Mouse (Mus musculus): ENCODE data around the gene Sfxn1.

Gene Sfxn1

DNA sequence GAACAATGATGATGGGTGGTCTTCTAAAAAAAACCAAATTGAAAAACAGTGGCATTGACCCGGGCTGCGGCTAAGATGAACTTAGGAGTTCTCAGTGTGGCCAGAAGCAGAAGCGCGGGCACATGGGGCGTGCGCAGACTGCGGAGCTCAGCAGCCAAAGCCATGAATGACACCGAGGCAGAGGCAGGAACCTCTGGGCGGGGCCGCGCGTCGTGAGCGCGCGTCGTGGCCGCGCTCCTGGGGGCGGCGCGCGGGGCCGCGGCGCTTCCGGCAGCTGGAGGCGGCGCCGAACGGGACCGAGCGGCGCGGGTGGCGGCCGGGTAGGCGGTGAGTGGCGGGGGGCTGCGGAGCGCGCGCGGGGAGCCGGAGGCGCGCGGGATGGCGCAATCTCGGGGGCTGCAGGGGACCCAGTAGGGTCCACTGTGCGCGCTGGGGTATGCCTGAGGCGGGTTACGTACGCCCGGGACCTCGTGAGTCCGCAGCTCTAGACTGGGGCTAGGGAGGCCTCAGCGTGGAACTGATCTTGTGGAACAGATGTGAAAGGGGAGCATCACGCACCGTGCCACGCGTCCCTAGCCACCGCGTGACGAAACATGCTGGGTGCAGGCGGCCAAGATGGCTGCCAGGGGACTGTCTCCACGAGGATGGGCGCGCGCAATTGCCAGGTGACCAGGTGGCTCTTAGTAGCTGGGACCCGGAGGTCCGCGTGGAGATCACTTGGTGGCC, at the start of gene Sfxn1:
Sfxn1 (plus strand) TSS at position 264 of the 726 bp plus-strand sequence.
- ChIA-PET CTCF (interaction anchor here in 3 of 4 experiments (0.6 to 3.1 kb wide), 11 partner anchors 8 to 645 kb away, joined by 3 to 9 read pairs (median 5); no protein-coding TSS in a partner anchor), POLR2A (interaction anchor here in 3 of 4 experiments (0.6 to 2.2 kb wide), 31 partner anchors 8 to 1259 kb away, joined by 3 to 24 read pairs (median 4); partner anchors contain the start of genes Higd2a (in 1 of the 3) and Nop16 (in 1 of the 3))

DNA sequence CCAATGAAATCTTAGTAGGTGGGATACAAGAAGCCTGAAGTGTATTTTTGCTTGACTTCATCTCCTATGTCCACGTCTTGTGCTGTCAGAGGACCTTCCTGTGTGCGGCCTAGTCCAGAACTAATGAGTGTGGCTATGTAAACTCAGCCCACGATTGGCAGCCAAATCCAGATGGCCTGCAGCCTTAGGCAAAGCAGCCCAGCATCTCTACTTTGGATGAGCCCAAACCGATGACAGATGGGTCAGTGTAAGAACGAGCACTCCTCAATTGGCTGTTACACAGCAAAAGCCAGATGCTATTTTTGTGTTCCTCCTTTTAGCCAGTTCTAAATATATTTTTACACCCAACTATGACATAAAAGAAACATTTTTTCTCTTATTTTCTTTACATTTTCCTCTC, 48.4 kb upstream of the Sfxn1 start:
- ChIA-PET CTCF (no interaction called here), POLR2A (no interaction called here)

DNA sequence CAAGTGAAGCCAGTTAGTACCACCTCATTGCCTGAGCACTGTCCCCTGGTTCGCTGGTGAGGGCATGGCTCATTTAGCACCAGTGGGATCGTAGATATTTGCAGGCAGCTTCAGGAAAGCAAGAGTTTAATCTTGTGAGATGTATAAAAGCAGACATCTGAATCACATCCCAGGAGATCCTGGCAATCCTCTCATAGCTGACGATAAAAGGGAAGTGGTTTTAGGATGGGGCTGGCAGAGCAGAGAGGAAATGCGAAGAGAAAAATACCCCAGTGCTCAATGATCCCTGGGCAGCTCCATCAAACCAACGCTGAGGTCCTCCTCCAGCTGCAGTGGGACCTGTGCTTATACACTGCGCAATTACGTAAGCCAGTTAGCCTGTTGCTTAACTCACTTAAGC, 44.6 kb upstream of the Sfxn1 start:
- CTCF ChIA-PET = no interaction called here

DNA sequence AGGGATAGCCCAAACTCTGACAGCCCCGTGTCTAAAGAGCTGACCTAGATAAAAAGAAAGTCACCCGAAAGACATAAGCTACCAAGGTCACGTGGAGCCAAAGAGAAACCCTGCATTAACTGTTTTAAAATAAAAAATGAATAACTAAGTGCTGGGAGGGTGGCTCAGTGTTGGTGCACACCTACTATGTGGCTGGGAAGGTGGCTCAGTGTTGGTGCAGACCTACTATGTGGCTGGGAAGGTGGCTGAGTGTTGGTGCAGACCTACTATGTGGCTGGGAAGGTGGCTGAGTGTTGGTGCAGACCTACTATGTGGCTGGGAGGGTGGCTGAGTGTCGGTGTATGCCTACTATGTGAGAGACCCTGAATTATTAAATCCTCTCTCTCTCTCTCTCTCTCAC, 38.0 kb upstream of the Sfxn1 start:
- POLR2A ChIA-PET = no interaction called here
- CTCF ChIA-PET = no interaction called here

More for the DNA sequence above, 44.6 kb upstream of the Sfxn1 start:
- POLR2A ChIA-PET = no interaction called here

DNA sequence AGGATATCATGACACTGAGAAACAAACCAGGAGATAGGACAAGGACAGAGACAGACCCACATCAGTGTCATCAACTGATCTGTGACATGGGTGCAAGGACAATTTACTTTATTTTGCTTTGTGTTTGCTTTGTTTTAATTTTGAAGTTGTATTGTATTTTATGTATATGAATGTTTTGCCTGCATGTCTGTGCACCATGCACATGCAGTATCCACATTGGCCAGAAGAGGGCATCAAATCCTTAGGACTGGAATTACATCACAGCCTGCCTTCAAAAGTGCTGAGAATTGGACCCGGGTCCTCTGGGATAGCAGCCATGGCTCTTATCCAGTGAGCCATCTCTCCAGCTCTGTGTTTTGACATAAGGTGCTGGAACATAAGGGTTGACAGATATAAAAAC, 36.1 kb upstream of the Sfxn1 start:
- CTCF ChIA-PET = interaction anchor here in 3 of 4 experiments (0.7 to 1.0 kb wide), 3 partner anchors 36 to 337 kb away, joined by 3 to 6 read pairs (median 3); partner anchors contain the start of gene Sfxn1 (in 2 of the 3)
- POLR2A ChIA-PET = interaction anchor here in 1 of 4 experiments (0.9 kb wide), 1 partner anchor 14 kb away, joined by 3 read pairs; no protein-coding TSS in a partner anchor

DNA sequence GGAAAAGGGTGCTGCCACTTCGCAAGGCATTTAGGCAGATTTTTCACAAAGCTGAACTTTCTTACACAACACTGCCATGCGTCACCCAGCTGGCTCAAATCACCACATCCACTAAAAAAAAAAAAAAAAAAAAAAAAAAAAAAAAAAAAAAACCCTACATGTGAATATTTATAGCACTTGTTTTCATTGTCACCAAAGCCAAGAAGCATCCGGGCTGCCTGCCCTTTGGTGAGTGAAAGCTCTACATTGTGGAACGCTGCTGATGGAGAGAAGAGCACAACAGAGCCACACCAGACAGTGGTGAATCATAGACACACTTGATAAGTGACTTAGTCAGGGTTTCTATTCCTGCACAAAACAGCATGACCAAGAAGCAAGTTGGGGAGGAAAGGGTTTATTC, 33.7 kb upstream of the Sfxn1 start:
- CTCF ChIA-PET = interaction anchor here in 1 of 4 experiments (0.6 kb wide), 1 partner anchor 398 kb away, joined by 3 read pairs; no protein-coding TSS in a partner anchor
- POLR2A ChIA-PET = no interaction called here

DNA sequence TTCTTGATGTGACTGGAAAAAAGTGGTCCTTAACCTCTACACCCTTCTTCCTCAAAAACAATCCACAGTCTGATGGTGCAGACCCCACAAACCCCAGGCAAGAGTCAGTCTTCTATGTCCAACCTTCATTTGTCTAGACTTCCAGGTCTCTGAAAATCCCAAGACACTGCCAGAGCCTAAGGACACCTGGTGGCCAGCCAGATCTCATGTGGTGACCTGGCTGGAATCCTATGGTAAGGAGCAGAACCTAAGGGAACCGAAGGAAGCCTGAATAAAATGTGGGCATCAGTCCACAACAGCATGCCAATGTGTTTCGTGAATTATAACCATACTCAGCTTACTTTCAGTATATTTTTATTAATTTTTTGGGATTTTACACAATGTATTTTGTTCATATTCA, 31.4 kb upstream of the Sfxn1 start:
- ChIA-PET POLR2A (no interaction called here), CTCF (no interaction called here)

DNA sequence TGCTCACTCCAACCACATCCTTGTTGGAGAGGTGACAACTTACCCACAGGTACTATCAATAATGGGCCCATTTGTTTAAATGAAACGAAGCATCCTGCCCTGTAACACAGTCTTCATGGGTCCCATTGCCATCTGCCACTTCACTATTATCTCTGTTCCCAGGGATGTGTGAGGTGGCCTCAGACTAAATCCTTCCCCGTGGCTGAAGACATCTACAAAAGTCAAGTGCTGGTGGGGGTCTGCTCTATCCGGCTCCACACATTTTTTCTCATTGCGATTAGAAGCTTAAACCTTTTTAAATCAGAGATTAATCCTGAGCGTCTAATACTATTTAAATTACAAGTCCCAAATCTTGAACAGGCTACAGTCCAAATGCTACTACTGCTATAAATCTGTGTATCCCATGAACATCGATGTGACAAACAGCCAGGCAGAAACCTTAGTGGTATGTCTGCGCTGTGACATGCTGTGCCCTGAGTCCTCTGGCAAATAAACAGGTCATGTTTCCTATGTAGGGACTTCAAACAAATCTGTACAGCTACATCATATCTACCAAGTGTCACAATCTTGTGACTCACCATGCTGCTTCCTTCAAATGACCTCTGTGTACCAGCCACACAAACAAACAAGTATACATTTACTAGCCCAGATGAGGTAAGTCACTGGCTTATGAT, 22.9 kb upstream of the Sfxn1 start:
- CTCF ChIA-PET = no interaction called here
- POLR2A ChIA-PET = no interaction called here

DNA sequence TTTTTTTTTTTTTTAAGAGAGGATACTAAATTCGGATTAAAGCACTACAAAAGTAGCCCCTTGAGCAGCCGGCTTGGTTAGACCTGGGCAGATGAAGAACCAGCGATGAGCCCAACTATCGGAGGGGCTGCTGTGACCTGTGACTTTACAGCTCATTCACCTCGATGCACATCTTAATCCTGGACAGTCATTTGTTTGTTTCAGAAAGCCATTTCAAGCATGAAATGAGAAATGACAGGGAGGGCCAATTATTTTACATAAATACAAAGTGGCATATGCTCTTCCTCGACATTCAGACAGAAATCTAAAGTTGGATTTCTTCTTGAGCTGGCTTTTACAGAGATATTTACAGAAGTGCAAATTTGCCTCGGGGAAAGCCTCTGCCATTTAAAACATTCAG, 20.0 kb upstream of the Sfxn1 start:
- ChIA-PET CTCF (interaction anchor here in 3 of 4 experiments (0.5 to 1.4 kb wide), 5 partner anchors 11 to 430 kb away, joined by 3 to 6 read pairs (median 4); no protein-coding TSS in a partner anchor), POLR2A (interaction anchor here in 2 of 4 experiments (0.6 to 1.5 kb wide), 8 partner anchors 19 to 886 kb away, joined by 3 to 4 read pairs (median 3); no protein-coding TSS in a partner anchor)

DNA sequence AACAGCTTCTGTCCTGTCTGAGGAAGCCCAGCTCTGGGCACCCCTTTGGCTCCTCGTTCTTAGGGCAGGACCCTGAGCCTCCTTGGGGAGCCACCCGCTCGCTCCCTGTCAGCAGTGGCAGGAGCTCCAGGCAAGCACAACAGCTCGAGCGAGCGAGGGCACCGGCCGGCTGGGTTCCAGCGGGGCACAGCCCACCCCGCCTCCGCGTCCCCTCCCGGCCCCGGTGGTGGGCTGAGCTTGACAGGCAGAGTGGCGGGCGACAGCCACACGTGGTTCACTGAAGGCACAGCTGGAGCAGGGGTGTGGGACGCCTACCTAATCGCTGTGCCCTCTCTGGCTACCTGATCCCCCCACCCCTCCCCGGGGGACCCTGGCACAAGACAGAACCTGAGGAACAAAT, 16.7 kb upstream of the Sfxn1 start:
- ChIA-PET POLR2A (interaction anchor here in 2 of 4 experiments (1.0 to 1.3 kb wide), 4 partner anchors 17 to 156 kb away, joined by 3 to 6 read pairs (median 3); partner anchors contain the start of gene Sfxn1 (in 1 of the 2)), CTCF (interaction anchor here in 3 of 4 experiments (0.6 to 1.8 kb wide), 8 partner anchors 9 to 501 kb away, joined by 3 to 12 read pairs (median 5); no protein-coding TSS in a partner anchor)

DNA sequence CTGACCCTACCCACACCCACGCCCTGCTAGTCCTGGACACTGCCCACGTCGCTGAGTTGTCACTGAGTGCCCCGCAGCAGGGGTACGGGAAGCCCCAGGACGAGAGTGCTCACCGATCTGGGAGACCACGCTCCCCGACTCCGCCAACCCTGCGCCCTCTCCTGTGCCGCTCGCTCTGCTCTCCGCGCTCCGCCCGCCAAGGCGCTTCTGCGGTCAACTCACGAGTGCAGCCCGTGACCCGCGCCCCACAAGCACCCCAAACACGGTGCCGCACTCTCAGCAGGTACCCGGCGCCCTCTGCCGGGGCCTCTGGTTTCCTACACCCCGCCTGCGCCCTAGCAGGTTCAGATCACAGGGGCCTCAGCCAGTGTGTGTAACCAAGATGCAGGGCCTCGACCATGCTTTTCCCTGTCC, 16.2 kb upstream of the Sfxn1 start, which contains the start of gene Drd1:
Drd1 (minus strand) TSS at position 258 of the 414 bp plus-strand sequence.
- ChIA-PET POLR2A (interaction anchor here in 3 of 4 experiments (0.6 to 1.3 kb wide), 5 partner anchors 16 to 1633 kb away, joined by 3 to 6 read pairs (median 3); partner anchors contain the start of gene Sfxn1 (in 1 of the 3)), CTCF (interaction anchor here in 3 of 4 experiments (0.6 to 1.8 kb wide), 8 partner anchors 8 to 500 kb away, joined by 3 to 12 read pairs (median 5); no protein-coding TSS in a partner anchor)

DNA sequence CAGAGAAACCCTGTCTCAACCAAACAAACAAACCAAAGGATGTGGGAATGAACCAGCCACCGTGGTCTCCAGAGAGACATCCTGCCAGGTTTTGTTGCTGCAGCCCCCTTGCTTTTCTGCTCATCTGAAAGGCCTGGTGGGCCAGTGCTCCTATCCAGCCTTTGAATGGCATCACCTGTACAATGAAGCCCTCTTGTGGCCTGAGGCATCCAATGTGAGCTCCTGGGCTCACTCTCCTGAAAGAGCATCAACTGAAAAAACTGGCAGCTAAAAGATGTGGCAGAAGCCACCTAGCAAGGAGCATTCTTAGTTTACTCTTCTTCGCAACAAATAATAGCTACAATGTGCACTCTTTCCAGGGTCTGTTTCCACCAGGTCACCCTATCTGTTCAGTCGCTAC, 9.6 kb upstream of the Sfxn1 start:
- ChIA-PET CTCF (interaction anchor here in 2 of 4 experiments (0.6 to 1.8 kb wide), 4 partner anchors 11 to 635 kb away, joined by 3 to 5 read pairs (median 4); no protein-coding TSS in a partner anchor), POLR2A (no interaction called here)

DNA sequence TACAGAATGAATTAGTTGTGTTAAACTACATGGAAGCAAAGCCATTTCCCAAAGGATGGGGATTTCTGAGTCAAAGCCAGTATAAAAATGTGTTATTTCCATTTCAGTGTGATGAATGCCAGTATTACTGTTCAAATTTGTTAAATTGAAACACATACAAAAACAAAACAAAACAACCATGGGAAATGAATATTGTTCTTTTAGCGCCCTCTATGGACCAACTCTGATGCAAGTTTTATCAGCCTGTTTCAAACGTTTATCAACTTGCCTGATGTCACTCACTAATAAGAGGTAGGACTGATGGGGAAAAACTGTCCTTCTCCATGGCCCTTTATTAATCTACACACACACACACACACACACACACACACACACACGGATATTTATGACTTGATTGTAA, 8.4 kb upstream of the Sfxn1 start:
- POLR2A ChIA-PET = interaction anchor here in 2 of 4 experiments (0.6 to 1.5 kb wide), 3 partner anchors 8 to 186 kb away, joined by 3 to 4 read pairs (median 3); partner anchors contain the start of gene Sfxn1 (in 1 of the 2)
- CTCF ChIA-PET = interaction anchor here (0.5 to 3.0 kb wide), 13 partner anchors 8 to 637 kb away, joined by 3 to 12 read pairs (median 5); partner anchors contain the start of genes Drd1 (in 1 of the 4) and Sfxn1 (in 1 of the 4)

DNA sequence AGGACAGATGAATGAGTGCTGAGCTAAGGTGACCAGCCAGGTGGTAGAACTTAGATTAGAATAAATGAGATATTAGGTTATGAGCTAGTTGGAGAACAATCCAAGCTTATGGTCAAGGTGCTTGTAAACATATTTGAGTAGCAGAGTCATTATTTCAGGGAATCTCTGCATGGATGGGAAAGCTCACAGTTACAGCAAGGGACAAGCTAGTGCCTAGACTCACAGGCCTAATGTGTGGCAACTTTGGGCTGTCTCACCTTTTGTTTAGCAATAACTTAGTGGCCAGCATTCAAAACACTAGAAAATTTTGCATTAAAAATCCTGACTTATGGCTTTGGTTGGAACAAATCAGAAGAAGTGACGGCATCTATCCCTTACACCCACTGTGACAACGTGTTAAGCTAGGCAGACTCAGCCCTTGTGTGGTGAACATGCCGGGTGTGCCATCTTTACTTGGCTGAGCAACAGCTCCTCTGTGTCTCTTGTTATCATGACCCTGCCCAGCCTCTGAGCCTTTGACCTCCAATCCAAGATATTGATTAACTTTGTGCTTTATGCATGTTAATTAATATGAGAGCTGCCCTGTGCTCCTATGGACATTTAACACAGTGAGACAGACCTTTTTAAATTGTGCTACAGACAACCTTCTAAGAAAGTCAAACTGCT, 5.5 kb upstream of the Sfxn1 start:
- ChIA-PET POLR2A (no interaction called here), CTCF (interaction anchor here in 3 of 4 experiments (0.6 to 3.0 kb wide), 5 partner anchors 48 to 689 kb away, joined by 3 to 12 read pairs (median 4); partner anchors contain the start of gene Sptlc1 (in 1 of the 3))

DNA sequence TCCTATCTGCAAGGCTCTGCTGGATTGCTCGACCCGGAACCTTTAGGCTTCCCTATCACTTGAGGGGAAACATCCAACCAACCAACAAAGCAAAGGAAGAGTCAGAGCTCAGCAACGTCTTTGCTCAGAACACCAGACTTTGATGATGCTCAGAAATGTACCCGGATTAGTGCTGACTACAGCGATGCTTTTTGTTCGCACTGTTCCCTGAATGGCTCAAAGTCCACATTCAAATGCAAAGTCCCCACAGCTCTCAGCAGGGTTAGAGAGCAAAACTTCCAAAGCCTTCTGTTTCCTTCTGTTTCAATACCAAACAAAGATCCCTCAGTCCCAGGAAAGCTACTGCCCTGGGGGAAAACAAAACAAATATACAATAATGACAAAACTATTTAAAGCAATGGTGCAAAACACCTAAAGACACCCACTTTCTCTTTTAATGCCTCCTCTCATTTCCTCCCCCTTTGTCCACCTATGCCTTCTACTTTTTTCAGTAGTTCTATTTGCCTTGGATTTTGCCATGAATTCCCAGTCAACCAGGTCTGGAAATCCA, 4.0 kb upstream of the Sfxn1 start:
- ChIA-PET CTCF (interaction anchor here in 3 of 4 experiments (0.5 to 1.8 kb wide), 10 partner anchors 9 to 846 kb away, joined by 3 to 10 read pairs (median 3); no protein-coding TSS in a partner anchor), POLR2A (interaction anchor here in 1 of 4 experiments (1.2 kb wide), 1 partner anchor 51 kb away, joined by 7 read pairs; no protein-coding TSS in a partner anchor)

DNA sequence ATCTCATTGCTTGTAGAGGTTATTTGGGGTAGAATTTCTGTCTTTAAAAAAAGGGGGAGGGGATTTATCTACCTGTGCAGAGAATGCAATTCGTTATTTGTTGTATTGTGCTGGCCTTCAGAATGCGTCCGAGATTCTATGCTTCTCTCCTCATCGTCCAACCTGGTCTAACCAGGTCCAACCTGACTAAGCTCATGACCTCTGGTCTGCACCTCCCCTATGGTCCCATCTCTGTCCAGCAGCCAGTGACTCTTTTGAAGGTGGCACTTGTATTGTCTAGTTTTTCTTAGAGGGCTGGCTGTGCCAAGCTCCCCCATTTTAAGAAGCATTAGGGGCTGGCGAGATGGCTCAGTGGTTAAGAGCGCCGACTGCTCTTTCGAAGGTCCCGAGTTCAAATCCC, 658 bp upstream of the Sfxn1 start:
- ChIA-PET CTCF (interaction anchor here (0.6 to 3.1 kb wide), 9 partner anchors 8 to 644 kb away, joined by 3 to 9 read pairs (median 5); no protein-coding TSS in a partner anchor), POLR2A (interaction anchor here (0.6 to 2.2 kb wide), 23 partner anchors 8 to 617 kb away, joined by 3 to 24 read pairs (median 4); partner anchors contain the start of genes Higd2a (in 1 of the 4) and Nop16 (in 1 of the 4))

DNA sequence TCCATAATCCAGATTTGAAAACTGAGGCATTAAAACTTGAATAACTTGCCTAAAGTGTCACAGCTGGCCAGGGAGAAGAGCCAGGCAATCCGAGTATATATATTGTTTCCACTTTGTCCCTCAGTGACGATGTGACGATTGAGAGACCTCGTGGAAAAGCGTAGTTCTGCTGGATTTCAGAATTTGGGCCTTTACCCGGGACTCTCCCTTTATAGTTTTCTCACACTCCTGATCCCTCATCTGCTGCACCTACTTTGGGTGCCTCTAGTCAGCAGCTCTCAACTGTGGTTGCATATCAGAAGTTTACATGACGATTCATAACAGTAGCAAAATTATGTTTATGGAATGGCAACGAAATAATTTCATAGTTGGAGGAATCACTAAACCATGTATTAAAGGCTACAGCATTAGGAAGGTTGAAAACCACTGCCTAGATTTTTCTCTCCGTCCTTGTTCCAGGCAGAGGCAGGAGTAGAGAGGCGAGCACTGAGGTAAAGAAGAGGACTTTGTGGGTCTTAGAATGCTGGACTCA, 923 bp downstream of the Sfxn1 start:
- ChIA-PET POLR2A (interaction anchor here in 2 of 4 experiments (0.6 to 2.2 kb wide), 16 partner anchors 8 to 1260 kb away, joined by 3 to 24 read pairs (median 5); no protein-coding TSS in a partner anchor), CTCF (interaction anchor here in 3 of 4 experiments (0.7 to 3.1 kb wide), 7 partner anchors 9 to 646 kb away, joined by 3 to 9 read pairs (median 5); no protein-coding TSS in a partner anchor)
